Mouse (Mus musculus): Measurements from ENCODE around the gene Elp4.

DNA sequence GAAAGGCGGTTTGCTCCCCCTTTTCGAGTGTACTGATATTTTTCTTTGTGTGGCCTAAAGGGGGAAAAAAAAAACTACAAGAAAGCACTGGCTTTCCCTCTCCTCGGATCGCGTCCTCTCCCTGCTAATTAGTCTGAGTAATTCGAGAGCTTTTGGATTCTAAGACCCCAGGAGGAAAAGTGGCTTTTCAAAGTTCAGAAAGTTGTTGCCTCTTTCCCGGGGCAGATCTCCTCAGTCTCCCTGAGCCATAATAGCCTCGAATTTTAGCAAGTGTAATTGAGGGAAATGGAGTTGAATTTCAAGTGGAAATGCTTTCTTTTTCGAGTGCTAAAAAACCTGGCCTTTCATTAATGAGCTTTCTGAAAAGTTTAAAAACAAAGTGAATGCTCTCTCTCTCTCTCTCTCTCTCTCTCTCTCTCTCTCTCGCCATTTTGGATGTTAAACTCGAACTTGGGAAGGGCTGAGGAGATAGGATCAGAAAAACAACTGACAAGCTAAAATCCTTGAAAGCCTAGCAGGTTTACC is 227.4 kb downstream of the Elp4 start:
- TF ChIP-seq CTCF (IDR thresholded peaks at IDR 0.05; ENCODE audit: low read depth, low read length) (no peak), TAL1 (conservative IDR thresholded peaks at IDR 0.05; ENCODE audit: low read depth, low read length) (no peak), POLR2AphosphoS5 (IDR thresholded peaks at IDR 0.05; ENCODE audit: insufficient replicate concordance, low read depth, low read length) (no peak)
